Mouse (Mus musculus) kidney, postnatal 0 days (tissue): ENCODE data around the gene Cmtm8. TPM values are rescaled to one million over a fixed set of nuclear protein-coding genes. Genes with fewer than 3 reads are reported as not detected.

Experiments
- ATAC-seq: fragments of 200-750 bp; cut with Nextera tagmentation; replicated peaks from 2 replicates; pipeline ENCODE4 v1.8.0; 2017; ENCODE audit warnings: low read depth, moderate number of reproducible peaks, moderate TSS enrichment, moderate library complexity; ENCODE audit not compliant: low FRiP score
- DNase-seq: peaks from one replicate; pipeline ENCODE4 v3.0.0-alpha.2; 2016; ENCODE audit warnings: low spot score
- H3K27ac ChIP-seq: fragments of 300-500 bp; sonication (generic); 2 replicates; pipeline ENCODE4 v1.5.1; 2014; ENCODE audit warnings: mild to moderate bottlenecking
- H3K27me3 ChIP-seq: fragments of 300-500 bp; sonication (generic); 2 replicates; pipeline ENCODE4 v1.6.1; 2014; ENCODE audit warnings: low read length, mixed read lengths; ENCODE audit not compliant: insufficient read depth
- H3K36me3 ChIP-seq: fragments of 300-500 bp; sonication (generic); 2 replicates; pipeline ENCODE4 v1.6.1; 2014; ENCODE audit warnings: low read length, mixed read lengths; ENCODE audit not compliant: insufficient read depth
- H3K4me1 ChIP-seq: fragments of 300-500 bp; sonication (generic); replicated peaks from 2 replicates; pipeline ENCODE4 v1.6.1; 2014; ENCODE audit warnings: antibody characterized with exemption, low read length, mixed read lengths; ENCODE audit not compliant: insufficient read depth
- H3K4me2 ChIP-seq: fragments of 300-500 bp; sonication (generic); 2 replicates; pipeline ENCODE4 v1.6.1; 2014; ENCODE audit warnings: mild to moderate bottlenecking, low read length, moderate library complexity, mixed read lengths
- H3K4me3 ChIP-seq: fragments of 300-500 bp; sonication (generic); replicated peaks from 2 replicates; pipeline ENCODE4 v1.5.1; 2014; ENCODE audit warnings: low read depth, low read length
- H3K9ac ChIP-seq: fragments of 300-500 bp; sonication (generic); 2 replicates; pipeline ENCODE4 v1.6.1; 2014; ENCODE audit warnings: low read depth, low read length
- H3K9me3 ChIP-seq: fragments of 300-500 bp; sonication (generic); replicated peaks from 2 replicates; pipeline ENCODE4 v1.6.1; 2016; ENCODE audit warnings: low read length, inconsistent platforms, mixed read lengths
- CTCF ChIP-seq: IDR thresholded peaks from 2 replicates; pipeline ENCODE4 v1.5.1; 2016; ENCODE audit warnings: antibody characterized with exemption, low read depth, mild to moderate bottlenecking, moderate library complexity
- WGBS: fragments of 180-500 bp; shearing (Covaris S2); extraction: QIAGEN DNeasy Blood & Tissue Kit; methylation state at CpG from one replicate; pipeline ENCODE4 v1.1.7; 2014; 5-methylcytosine and 5-hydroxymethylcytosine counted together
- polyA plus RNA-seq: library from polyadenylated mRNA; unstranded; fragments of >200 nt; fragmentation: Nextera tagmentation; extraction: Ambion mirVana; gene quantifications from 2 replicates; pipeline ENCODE4 v1.2.1, GENCODE M21; 2015

Cmtm8 gene
- polyA plus RNA-seq, 1 experiment from 2014 or later, result 54.6 TPM

- Histone ChIP-seq H3K9ac (no peak overlapping the region), H3K27ac (0 out of 2 replicates have a peak overlapping the region, but pooled peaks have one; percentile 13), H3K9me3 (no peaks in the 10 kb centered on the region), H3K4me2 (no peak overlapping the region), H3K4me3 (no peak overlapping the region), H3K36me3 (no peaks in the 10 kb centered on the region), H3K4me1 (peaks cover 10% of the 10 kb centered on the region; the same call in 1 of the 2 replicates), H3K27me3 (no peaks in the 10 kb centered on the region)
- 97% methylated on average over 6 of the region's 6 CpGs for WGBS
- no peak for DNase-seq
- peak; percentile 49; the same call in 1 of the 2 replicates for TF ChIP-seq CTCF
- no peak for ATAC-seq
Measured at GRCm38 (mm10) chr9:114828377-114828776, 15.6 kb downstream of the Cmtm8 start.

- H3K9ac ChIP-seq, result no peak overlapping the region
- no peaks in the 10 kb centered on the region for H3K27me3 ChIP-seq
- no peak overlapping the region for H3K4me2 ChIP-seq
- 33% methylated on average over 1 of the region's 1 CpGs for WGBS
- peaks cover 7% of the 10 kb centered on the region; the same call in 1 of the 2 replicates for H3K4me1 ChIP-seq
- H3K27ac ChIP-seq, result peak overlapping the region; percentile 31; the same call in 1 of the 2 replicates
- no peak for ATAC-seq
- no peaks in the 10 kb centered on the region for H3K36me3 ChIP-seq
- no peak for TF ChIP-seq CTCF
- no peak for DNase-seq
- no peak overlapping the region for H3K4me3 ChIP-seq
- H3K9me3 ChIP-seq, result no peaks in the 10 kb centered on the region
Measured at GRCm38 (mm10) chr9:114827242-114827852, 16.6 kb downstream of the Cmtm8 start.

GRCm38 (mm10) chr9:114824166-114824565 lies 19.8 kb downstream of the Cmtm8 start:
- TF ChIP-seq CTCF, result no peak
- Histone ChIP-seq H3K4me3 (no peak overlapping the region), H3K4me2 (no peak overlapping the region), H3K9ac (no peak overlapping the region), H3K9me3 (no peaks in the 10 kb centered on the region), H3K36me3 (no peaks in the 10 kb centered on the region), H3K27me3 (no peaks in the 10 kb centered on the region), H3K4me1 (peaks cover 7% of the 10 kb centered on the region; the same call in 1 of the 2 replicates), H3K27ac (no peak overlapping the region)
- ATAC-seq, result no peak
- no peak for DNase-seq
- 87% methylated on average over 7 of the region's 7 CpGs for WGBS

- Histone ChIP-seq H3K9ac (no peak overlapping the region), H3K9me3 (no peaks in the 10 kb centered on the region), H3K4me1 (no peaks in the 10 kb centered on the region; the same call in 1 of the 2 replicates), H3K27me3 (no peaks in the 10 kb centered on the region), H3K4me2 (no peak overlapping the region), H3K4me3 (no peak overlapping the region), H3K27ac (no peak overlapping the region), H3K36me3 (no peaks in the 10 kb centered on the region)
- no peak for ATAC-seq
- TF ChIP-seq CTCF, result no peak
- DNase-seq, result no peak
- 62% methylated on average over 15 of the region's 15 CpGs for WGBS
Measured at GRCm38 (mm10) chr9:114821548-114822289, 22.2 kb downstream of the Cmtm8 start.

GRCm38 (mm10) chr9:114818918-114819317 lies 25.0 kb downstream of the Cmtm8 start:
- Histone ChIP-seq H3K27ac (no peak overlapping the region), H3K4me1 (no peaks in the 10 kb centered on the region; the same call in 1 of the 2 replicates), H3K27me3 (no peaks in the 10 kb centered on the region), H3K9me3 (no peaks in the 10 kb centered on the region), H3K36me3 (no peaks in the 10 kb centered on the region), H3K4me3 (no peak overlapping the region), H3K4me2 (no peak overlapping the region), H3K9ac (no peak overlapping the region)
- ATAC-seq, result no peak
- WGBS, result 61% methylated on average over 3 of the region's 3 CpGs
- DNase-seq, result no peak
- TF ChIP-seq CTCF, result no peak

GRCm38 (mm10) chr9:114817012-114817411 lies 26.9 kb downstream of the Cmtm8 start:
- Histone ChIP-seq H3K4me1 (no peaks in the 10 kb centered on the region; the same call in 1 of the 2 replicates), H3K9me3 (no peaks in the 10 kb centered on the region), H3K27ac (no peak overlapping the region), H3K9ac (no peak overlapping the region), H3K4me2 (no peak overlapping the region), H3K4me3 (no peak overlapping the region), H3K27me3 (no peaks in the 10 kb centered on the region), H3K36me3 (no peaks in the 10 kb centered on the region)
- no peak for TF ChIP-seq CTCF
- WGBS, result 57% methylated on average over 7 of the region's 7 CpGs
- DNase-seq (no peak), ATAC-seq (no peak)
